Mouse (Mus musculus) CH12.LX (cell line): ENCODE measurements around the gene Rxfp3. TPM values are rescaled to one million over a fixed set of nuclear protein-coding genes. Genes with fewer than 3 reads are reported as not detected.

Experiments
- DNase-seq: peaks from one replicate; pipeline ENCODE4 v3.0.0-alpha.2; 2013; ENCODE audit errors: extremely low read depth
- H3K27ac ChIP-seq: 2 replicates; pipeline ENCODE4 v1.5.1; 2012; ENCODE audit warnings: low read depth, mild to moderate bottlenecking, control low read depth, moderate library complexity; ENCODE audit not compliant: insufficient read depth
- H3K27me3 ChIP-seq: replicated peaks from 2 replicates; pipeline ENCODE3; 2012; ENCODE audit warnings: inconsistent platforms
- H3K36me3 ChIP-seq, 2 experiments: replicated peaks in 1 of 2; 2 replicates each; pipeline versions ENCODE3 to v1.6.1; 2012; ENCODE audit warnings: inconsistent platforms in 1 of 2, low read length in 1 of 2, mild to moderate bottlenecking in 1 of 2, mixed read lengths in 1 of 2, moderate library complexity in 1 of 2; ENCODE audit not compliant: control insufficient read depth in 1 of 2, insufficient read depth in 1 of 2
- H3K4me1 ChIP-seq, 2 experiments: 2 replicates each; pipeline ENCODE4 v1.6.1; 2012; ENCODE audit warnings: inconsistent platforms in 1 of 2, moderate library complexity in 1 of 2; ENCODE audit not compliant: insufficient read depth in 2 of 2, control insufficient read depth in 1 of 2
- H3K4me2 ChIP-seq: 2 replicates; pipeline ENCODE4 v1.6.1; 2012; ENCODE audit warnings: low read depth, mild to moderate bottlenecking, control low read depth; ENCODE audit not compliant: poor library complexity, insufficient read depth, severe bottlenecking
- H3K4me3 ChIP-seq, 3 experiments: fragments of 150-350 bp in 1 of 3; sonication (generic) in 1 of 3; replicated peaks in 1 of 3; 2 replicates each; pipeline versions ENCODE3 to v1.5.1; 2011 to 2012; ENCODE audit warnings: low read depth in 2 of 3, low read length in 2 of 3, mild to moderate bottlenecking in 2 of 3, moderate library complexity in 2 of 3, control low read depth in 1 of 3, improper control_type of control experiment in 1 of 3, inconsistent platforms in 1 of 3, mixed read lengths in 1 of 3; ENCODE audit not compliant: poor library complexity in 1 of 3
- H3K79me2 ChIP-seq: replicated peaks from 2 replicates; pipeline ENCODE4 v1.6.1; 2012; ENCODE audit warnings: mild to moderate bottlenecking, moderate library complexity; ENCODE audit not compliant: control insufficient read depth, poor library complexity, insufficient read depth, severe bottlenecking; ENCODE audit errors: extremely low read depth
- H3K9ac ChIP-seq: 2 replicates; pipeline ENCODE4 v1.6.1; 2012; ENCODE audit warnings: low read depth, mild to moderate bottlenecking, control low read depth, moderate library complexity; ENCODE audit not compliant: insufficient read depth
- H3K9me3 ChIP-seq: replicated peaks from 2 replicates; pipeline ENCODE3; 2012; ENCODE audit warnings: low read length, inconsistent platforms, mixed read lengths
- CTCF ChIP-seq, 2 experiments: IDR thresholded peaks in 1 of 2; conservative IDR thresholded peaks in 1 of 2; 2 replicates each; pipeline ENCODE4 v1.5.1; 2011 to 2012; ENCODE audit warnings: low read depth in 2 of 2, low read length in 2 of 2, improper control_type of control experiment in 1 of 2, inconsistent platforms in 1 of 2, mild to moderate bottlenecking in 1 of 2, moderate library complexity in 1 of 2
- HCFC1 ChIP-seq: IDR thresholded peaks from 2 replicates; pipeline ENCODE4 v1.6.1; 2012; ENCODE audit warnings: low read depth, mild to moderate bottlenecking, inconsistent platforms, low read length, improper control_type of control experiment
- KAT2A ChIP-seq: IDR thresholded peaks from 2 replicates; pipeline ENCODE4 v1.6.1; 2012; ENCODE audit warnings: low read length, improper control_type of control experiment, inconsistent platforms; ENCODE audit not compliant: insufficient replicate concordance
- MAFK ChIP-seq: IDR thresholded peaks from 2 replicates; pipeline ENCODE4 v1.6.1; 2011; ENCODE audit warnings: low read length, improper control_type of control experiment; ENCODE audit not compliant: insufficient replicate concordance
- MAX ChIP-seq: IDR thresholded peaks from 2 replicates; pipeline ENCODE4 v1.6.1; 2011; ENCODE audit warnings: low read length, improper control_type of control experiment
- MEF2A ChIP-seq: IDR thresholded peaks from 2 replicates; pipeline ENCODE4 v1.6.1; 2014; ENCODE audit warnings: low read depth, mild to moderate bottlenecking, inconsistent platforms, low read length, improper control_type of control experiment, borderline replicate concordance
- MYC ChIP-seq: IDR thresholded peaks from 2 replicates; pipeline ENCODE4 v1.6.1; 2011; ENCODE audit warnings: low read depth, mild to moderate bottlenecking, improper control_type of control experiment, low read length
- NRF1 ChIP-seq: IDR thresholded peaks from 2 replicates; pipeline ENCODE4 v1.6.1; 2014; ENCODE audit warnings: low read depth, mild to moderate bottlenecking, inconsistent platforms, low read length, improper control_type of control experiment, moderate library complexity
- PAX5 ChIP-seq: IDR thresholded peaks from 2 replicates; pipeline ENCODE4 v1.6.1; 2012; ENCODE audit warnings: low read length, inconsistent platforms, mixed read lengths
- RAD21 ChIP-seq: IDR thresholded peaks from 2 replicates; pipeline ENCODE4 v1.6.1; 2011; ENCODE audit warnings: low read depth, mild to moderate bottlenecking, low read length, improper control_type of control experiment, moderate library complexity
- RCOR1 ChIP-seq: conservative IDR thresholded peaks from 2 replicates; pipeline ENCODE4 v1.6.1; 2012; ENCODE audit warnings: low read depth, mild to moderate bottlenecking, inconsistent platforms, low read length, improper control_type of control experiment
- SMC3 ChIP-seq: IDR thresholded peaks from 2 replicates; pipeline ENCODE4 v1.6.1; 2011; ENCODE audit warnings: low read depth, low read length, improper control_type of control experiment
- TBP ChIP-seq: conservative IDR thresholded peaks from 2 replicates; pipeline ENCODE4 v1.6.1; 2011; ENCODE audit warnings: low read depth, low read length, improper control_type of control experiment
- TCF12 ChIP-seq: IDR thresholded peaks from 2 replicates; pipeline ENCODE4 v1.6.1; 2014; ENCODE audit warnings: low read depth, mild to moderate bottlenecking, inconsistent platforms, low read length, improper control_type of control experiment
- UBTF ChIP-seq: IDR thresholded peaks from 2 replicates; pipeline ENCODE4 v1.6.1; 2012; ENCODE audit warnings: low read depth, mild to moderate bottlenecking, inconsistent platforms, low read length, improper control_type of control experiment, moderate library complexity
- ZMIZ1 ChIP-seq: IDR thresholded peaks from 2 replicates; pipeline ENCODE4 v1.6.1; 2012; ENCODE audit warnings: low read depth, mild to moderate bottlenecking, inconsistent platforms, low read length, improper control_type of control experiment
- dilution Hi-C: fragments of 300-500 bp; cut with MboI; formaldehyde crosslinking; loops from 2 replicates; pipeline ENCODE4 v1.14.3; 2020; ENCODE audit warnings: low sequenced_read_pairs; ENCODE audit not compliant: extremely low pct_unique_long_range_greater_than_20kb, extremely low pct_ligation_motif_present
- in situ Hi-C: fragments of 300-500 bp; cut with MboI; formaldehyde crosslinking; loops from 3 replicates; pipeline ENCODE4 v1.14.3; 2019; ENCODE audit warnings: low sequenced_read_pairs, low pct_ligation_motif_present, low pct_unique_long_range_greater_than_20kb, mixed read lengths
- polyA plus RNA-seq: library from polyadenylated mRNA; unstranded; fragments of >175 nt; gene quantifications from 2 replicates; pipeline ENCODE4 v1.2.1, GENCODE M21; 2012; ENCODE audit warnings: low read depth; ENCODE audit not compliant: insufficient read length
- total RNA-seq, 2 experiments: library from RNA; depleted of rRNA; stranded (reverse); fragments of 300-350 nt in 1 of 2; fragments of >200 nt in 1 of 2; gene quantifications; 2 replicates each; pipeline ENCODE4 v1.2.3; 2012 to 2014

The Rxfp3 gene
- total and polyA plus RNA-seq, 3 experiments: not detected

DNA sequence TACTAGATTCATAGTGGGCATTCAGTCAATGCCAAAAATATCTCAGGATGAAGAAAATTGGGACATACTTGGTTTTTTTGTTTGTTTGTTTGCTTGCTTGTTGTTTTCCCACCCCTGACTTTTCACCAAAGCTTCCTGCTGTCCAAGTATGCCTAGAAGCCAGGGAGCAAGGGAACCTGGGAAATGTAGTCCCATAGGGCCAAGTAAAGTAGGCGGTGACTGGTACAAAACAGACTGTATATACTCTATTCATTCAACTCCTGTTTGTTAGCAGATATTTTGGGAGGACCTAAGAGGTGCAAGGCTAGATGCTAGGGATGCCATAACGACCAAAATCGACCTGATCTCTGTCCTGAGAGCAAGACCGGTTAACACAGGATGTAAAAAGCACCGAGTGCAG lies 38.0 kb downstream of the Rxfp3 start:
- H3K4me3 ChIP-seq: no peak overlapping the region
- H3K4me2 ChIP-seq: no peak overlapping the region
- TF ChIP-seq RCOR1: no peak
- no peak for TF ChIP-seq RAD21
- TF ChIP-seq ZMIZ1: no peak
- TF ChIP-seq NRF1: no peak
- peak; percentile 74 for TF ChIP-seq HCFC1
- no peak for TF ChIP-seq MAX
- TF ChIP-seq TBP: no peak
- no peak overlapping the region for H3K27ac ChIP-seq
- in situ Hi-C loops (loop anchor here (5.0 to 25.0 kb wide), 2 partner anchors 78 to 962 kb away; no protein-coding TSS in a partner anchor), dilution Hi-C loops (no loop called here)
- H3K79me2 ChIP-seq: no peaks in the 10 kb centered on the region
- H3K9me3 ChIP-seq: no peaks in the 10 kb centered on the region
- H3K4me1 ChIP-seq: no peaks in the 10 kb centered on the region
- no peak overlapping the region for H3K9ac ChIP-seq
- peaks cover 4 to 15% of the 10 kb centered on the region in 2 experiments for H3K36me3 ChIP-seq
- no peaks in the 10 kb centered on the region for H3K27me3 ChIP-seq
- no peak for DNase-seq

- H3K36me3 ChIP-seq: peaks cover 29 to 64% of the 10 kb centered on the region in 2 experiments
- no peak overlapping the region for H3K27ac ChIP-seq
- H3K27me3 ChIP-seq: no peaks in the 10 kb centered on the region
- H3K9me3 ChIP-seq: no peaks in the 10 kb centered on the region
- H3K4me3 ChIP-seq: no peak overlapping the region
- TF ChIP-seq CTCF (conservative IDR thresholded peaks at IDR 0.05 in 1 of 2, IDR thresholded peaks at IDR 0.05 in 1 of 2; ENCODE audit: low read depth in 2 of 2, low read length in 2 of 2): peak; percentile 25 to 68; a peak in 3 of 4 replicates
- no peak for TF ChIP-seq MEF2A
- TF ChIP-seq RAD21: peak; percentile 43
- TF ChIP-seq TCF12: no peak
- peak; percentile 49 for TF ChIP-seq SMC3
- TF ChIP-seq MAFK: no peak
- TF ChIP-seq UBTF: no peak
- TF ChIP-seq MAX: no peak
- TF ChIP-seq KAT2A: no peak
- no peak for TF ChIP-seq PAX5
- TF ChIP-seq MYC: no peak
- H3K9ac ChIP-seq: no peak overlapping the region
- no peaks in the 10 kb centered on the region for H3K4me1 ChIP-seq
- in situ Hi-C loops (no loop called here), dilution Hi-C loops (no loop called here)
- no peaks in the 10 kb centered on the region for H3K79me2 ChIP-seq
- peak; percentile 39 for DNase-seq
- H3K4me2 ChIP-seq: no peak overlapping the region
Observed at GRCm38 (mm10) chr15:10991566-10991965, 46.2 kb downstream of the Rxfp3 start.
